Mouse (Mus musculus): ENCODE data around the gene Srsf7. TPM values are rescaled to one million over a fixed set of nuclear protein-coding genes. Genes with fewer than 3 reads are reported as not detected.
"Not testable (repeated sequence)": the region's sequence is repeated elsewhere in the genome, so short reads cannot be mapped to it uniquely, and the experiment has no call there.

Srsf7 gene
- polyA plus RNA-seq, 1 experiment from 2014 or later, result 773 TPM

GRCm38 (mm10) chr17:80220131-80220530, 13.0 kb upstream of the Srsf7 start:
- no peaks in the 10 kb centered on the region for H3K27me3 ChIP-seq (ENCODE audit: control insufficient read depth, insufficient read depth, low read length)
- ATAC-seq (ENCODE audit: low FRiP score) (no peak), DNase-seq (ENCODE audit: low spot score) (no peak)
- no peak overlapping the region for H3K4me2 ChIP-seq (replicated peaks; ENCODE audit: low read depth, low read length)
- WGBS, result 67% methylated on average over 2 of the region's 2 CpGs
- H3K9me3 ChIP-seq (ENCODE audit: control insufficient read depth, low read length), result no peaks in the 10 kb centered on the region
- no peaks in the 10 kb centered on the region for H3K4me1 ChIP-seq (replicated peaks; ENCODE audit: control insufficient read depth, insufficient read depth, low read length)
- no peak overlapping the region for H3K27ac ChIP-seq (ENCODE audit: low read depth, low read length)
- H3K9ac ChIP-seq (ENCODE audit: low read depth, low read length), result no peak overlapping the region
- H3K4me3 ChIP-seq (ENCODE audit: low read depth, low read length), result no peak overlapping the region
- H3K36me3 ChIP-seq (ENCODE audit: control insufficient read depth, insufficient read depth, low read length), result no peaks in the 10 kb centered on the region

- not testable (repeated sequence) for H3K4me2 ChIP-seq (replicated peaks; ENCODE audit: low read depth, low read length); H3K27ac ChIP-seq (ENCODE audit: low read depth, low read length); H3K36me3 ChIP-seq (ENCODE audit: control insufficient read depth, insufficient read depth, low read length); H3K4me1 ChIP-seq (replicated peaks; ENCODE audit: control insufficient read depth, insufficient read depth, low read length); H3K9me3 ChIP-seq (ENCODE audit: control insufficient read depth, low read length); ATAC-seq (ENCODE audit: low FRiP score); H3K9ac ChIP-seq (ENCODE audit: low read depth, low read length); H3K4me3 ChIP-seq (ENCODE audit: low read depth, low read length); H3K27me3 ChIP-seq (ENCODE audit: control insufficient read depth, insufficient read depth, low read length); DNase-seq (ENCODE audit: low spot score)
- 94% methylated on average over 4 of the region's 4 CpGs for WGBS
These were observed 6.9 kb upstream of the Srsf7 start for GRCm38 (mm10) chr17:80213998-80214397.

- Histone ChIP-seq H3K4me1 (replicated peaks; ENCODE audit: control insufficient read depth, insufficient read depth, low read length) (no peaks in the 10 kb centered on the region), H3K27ac (ENCODE audit: low read depth, low read length) (peak overlapping the region; percentile 99), H3K4me2 (replicated peaks; ENCODE audit: low read depth, low read length) (peak overlapping the region; percentile 67), H3K9ac (ENCODE audit: low read depth, low read length) (peak overlapping the region; percentile 99), H3K36me3 (ENCODE audit: control insufficient read depth, insufficient read depth, low read length) (peaks cover 13% of the 10 kb centered on the region), H3K4me3 (ENCODE audit: low read depth, low read length) (peak overlapping the region; percentile 97), H3K27me3 (ENCODE audit: control insufficient read depth, insufficient read depth, low read length) (no peaks in the 10 kb centered on the region), H3K9me3 (ENCODE audit: control insufficient read depth, low read length) (no peaks in the 10 kb centered on the region)
- ATAC-seq (ENCODE audit: low FRiP score) (peak; percentile 68), DNase-seq (ENCODE audit: low spot score) (peak; percentile 75)
- 1% methylated on average over 36 of the region's 36 CpGs for WGBS
These were observed 821 bp downstream of the Srsf7 start for GRCm38 (mm10) chr17:80206301-80206670.

- 36% methylated on average over 5 of the region's 5 CpGs for WGBS
- Histone ChIP-seq H3K4me1 (replicated peaks; ENCODE audit: control insufficient read depth, insufficient read depth, low read length) (no peaks in the 10 kb centered on the region), H3K9me3 (ENCODE audit: control insufficient read depth, low read length) (no peaks in the 10 kb centered on the region), H3K27ac (ENCODE audit: low read depth, low read length) (no peak overlapping the region), H3K27me3 (ENCODE audit: control insufficient read depth, insufficient read depth, low read length) (no peaks in the 10 kb centered on the region), H3K9ac (ENCODE audit: low read depth, low read length) (peak overlapping the region; percentile 99), H3K4me3 (ENCODE audit: low read depth, low read length) (peak overlapping the region; percentile 97), H3K36me3 (ENCODE audit: control insufficient read depth, insufficient read depth, low read length) (peaks cover 15% of the 10 kb centered on the region), H3K4me2 (replicated peaks; ENCODE audit: low read depth, low read length) (peak overlapping the region; percentile 67)
- ATAC-seq (ENCODE audit: low FRiP score) (no peak), DNase-seq (ENCODE audit: low spot score) (no peak)
These were observed 1.4 kb downstream of the Srsf7 start for GRCm38 (mm10) chr17:80205657-80206056.

GRCm38 (mm10) chr17:80199160-80199778, 7.8 kb downstream of the Srsf7 start:
- WGBS, result 87% methylated on average over 3 of the region's 3 CpGs
- Histone ChIP-seq H3K4me2 (replicated peaks; ENCODE audit: low read depth, low read length) (no peak overlapping the region), H3K4me1 (replicated peaks; ENCODE audit: control insufficient read depth, insufficient read depth, low read length) (no peaks in the 10 kb centered on the region), H3K9me3 (ENCODE audit: control insufficient read depth, low read length) (no peaks in the 10 kb centered on the region), H3K27me3 (ENCODE audit: control insufficient read depth, insufficient read depth, low read length) (no peaks in the 10 kb centered on the region), H3K4me3 (ENCODE audit: low read depth, low read length) (no peak overlapping the region), H3K27ac (ENCODE audit: low read depth, low read length) (no peak overlapping the region), H3K9ac (ENCODE audit: low read depth, low read length) (no peak overlapping the region), H3K36me3 (ENCODE audit: control insufficient read depth, insufficient read depth, low read length) (peaks cover 17% of the 10 kb centered on the region)
- ATAC-seq (ENCODE audit: low FRiP score), result peak; percentile 38; the same call in 1 of the 2 replicates
- no peak for DNase-seq (ENCODE audit: low spot score)

GRCm38 (mm10) chr17:80193075-80193474, 14.0 kb downstream of the Srsf7 start:
- DNase-seq (ENCODE audit: low spot score) (peak; percentile 42), ATAC-seq (ENCODE audit: low FRiP score) (no peak)
- WGBS, result 69% methylated on average over 5 of the region's 5 CpGs
- no peaks in the 10 kb centered on the region for H3K9me3 ChIP-seq (ENCODE audit: control insufficient read depth, low read length)
- H3K27ac ChIP-seq (ENCODE audit: low read depth, low read length), result no peak overlapping the region
- H3K36me3 ChIP-seq (ENCODE audit: control insufficient read depth, insufficient read depth, low read length), result 0 out of 2 replicates have a peak, but pooled peaks cover 2% of the 10 kb centered on the region
- no peak overlapping the region for H3K9ac ChIP-seq (ENCODE audit: low read depth, low read length)
- no peaks in the 10 kb centered on the region for H3K27me3 ChIP-seq (ENCODE audit: control insufficient read depth, insufficient read depth, low read length)
- H3K4me1 ChIP-seq (replicated peaks; ENCODE audit: control insufficient read depth, insufficient read depth, low read length), result no peaks in the 10 kb centered on the region
- no peak overlapping the region for H3K4me3 ChIP-seq (ENCODE audit: low read depth, low read length)
- no peak overlapping the region for H3K4me2 ChIP-seq (replicated peaks; ENCODE audit: low read depth, low read length)

GRCm38 (mm10) chr17:80183615-80184014, 23.5 kb downstream of the Srsf7 start:
- ATAC-seq (ENCODE audit: low FRiP score) (no peak), DNase-seq (ENCODE audit: low spot score) (no peak)
- Histone ChIP-seq H3K9me3 (ENCODE audit: control insufficient read depth, low read length) (no peaks in the 10 kb centered on the region), H3K4me1 (replicated peaks; ENCODE audit: control insufficient read depth, insufficient read depth, low read length) (no peaks in the 10 kb centered on the region), H3K27ac (ENCODE audit: low read depth, low read length) (no peak overlapping the region), H3K4me2 (replicated peaks; ENCODE audit: low read depth, low read length) (no peak overlapping the region), H3K9ac (ENCODE audit: low read depth, low read length) (no peak overlapping the region), H3K36me3 (ENCODE audit: control insufficient read depth, insufficient read depth, low read length) (no peaks in the 10 kb centered on the region), H3K4me3 (ENCODE audit: low read depth, low read length) (no peak overlapping the region), H3K27me3 (ENCODE audit: control insufficient read depth, insufficient read depth, low read length) (no peaks in the 10 kb centered on the region)
- WGBS, result 84% methylated on average over 10 of the region's 10 CpGs

- H3K9me3 ChIP-seq (ENCODE audit: control insufficient read depth, low read length), result no peaks in the 10 kb centered on the region
- 0 out of 2 replicates have a peak, but pooled peaks have one; percentile 47 for ATAC-seq (ENCODE audit: low FRiP score)
- H3K27ac ChIP-seq (ENCODE audit: low read depth, low read length), result no peak overlapping the region
- no peak overlapping the region for H3K9ac ChIP-seq (ENCODE audit: low read depth, low read length)
- no peaks in the 10 kb centered on the region for H3K27me3 ChIP-seq (ENCODE audit: control insufficient read depth, insufficient read depth, low read length)
- no peak overlapping the region for H3K4me2 ChIP-seq (replicated peaks; ENCODE audit: low read depth, low read length)
- no peaks in the 10 kb centered on the region for H3K4me1 ChIP-seq (replicated peaks; ENCODE audit: control insufficient read depth, insufficient read depth, low read length)
- no peak for DNase-seq (ENCODE audit: low spot score)
- no peaks in the 10 kb centered on the region for H3K36me3 ChIP-seq (ENCODE audit: control insufficient read depth, insufficient read depth, low read length)
- H3K4me3 ChIP-seq (ENCODE audit: low read depth, low read length), result no peak overlapping the region
These were observed 26.6 kb downstream of the Srsf7 start for GRCm38 (mm10) chr17:80180468-80180867.

GRCm38 (mm10) chr17:80179959-80180358, 27.1 kb downstream of the Srsf7 start:
- Histone ChIP-seq H3K4me3 (ENCODE audit: low read depth, low read length) (no peak overlapping the region), H3K4me2 (replicated peaks; ENCODE audit: low read depth, low read length) (no peak overlapping the region), H3K9ac (ENCODE audit: low read depth, low read length) (no peak overlapping the region), H3K36me3 (ENCODE audit: control insufficient read depth, insufficient read depth, low read length) (no peaks in the 10 kb centered on the region), H3K27ac (ENCODE audit: low read depth, low read length) (no peak overlapping the region), H3K4me1 (replicated peaks; ENCODE audit: control insufficient read depth, insufficient read depth, low read length) (no peaks in the 10 kb centered on the region), H3K27me3 (ENCODE audit: control insufficient read depth, insufficient read depth, low read length) (no peaks in the 10 kb centered on the region), H3K9me3 (ENCODE audit: control insufficient read depth, low read length) (no peaks in the 10 kb centered on the region)
- DNase-seq (ENCODE audit: low spot score) (peak; percentile 79), ATAC-seq (ENCODE audit: low FRiP score) (peak; percentile 69)
- WGBS, result under 1% methylated on average over 6 of the region's 6 CpGs
